Mouse (Mus musculus): ENCODE results near the gene Rgs17.
"Not testable (repeated sequence)": the region's sequence is repeated elsewhere in the genome, so short reads cannot be mapped to it uniquely, and the experiment has no call there.

Gene Rgs17

DNA sequence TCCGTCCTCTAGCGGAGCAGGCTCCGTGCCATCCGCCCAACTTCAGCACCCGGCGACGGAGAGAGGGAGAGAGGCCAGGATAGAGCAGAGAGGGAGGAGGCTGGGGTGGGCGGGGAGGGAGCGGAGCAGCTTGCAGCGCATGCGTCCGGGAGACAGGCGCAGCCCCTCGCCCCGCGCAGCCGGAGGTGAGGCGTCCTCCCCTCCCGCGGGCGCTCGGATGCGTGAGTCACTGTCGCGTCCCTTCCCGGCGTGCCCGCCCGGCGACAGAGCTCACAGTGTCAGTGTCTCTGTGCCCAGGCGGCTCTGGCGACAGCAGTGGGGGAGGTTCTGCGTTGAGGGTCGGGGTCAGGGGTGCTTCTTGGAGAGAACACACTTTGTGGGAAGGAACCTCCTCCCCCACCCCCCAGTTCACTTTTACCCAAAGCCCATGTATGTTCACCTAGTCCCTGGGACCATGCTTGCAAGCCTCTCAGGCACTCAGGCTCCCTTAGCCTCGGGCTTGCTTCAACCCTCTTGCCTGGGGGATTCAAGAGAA is at the start of gene Rgs17:
Gene Rgs17 (minus strand): TSS at position 107 of the 535 bp plus-strand sequence.
- peak; percentile 56 for DNase-seq (ENCODE audit: low read depth, low spot score)

GRCm38 (mm10) chr10:5967655-5968054 is 45.5 kb upstream of the Rgs17 start:
- no peak for DNase-seq (ENCODE audit: low read depth, low spot score)

DNA sequence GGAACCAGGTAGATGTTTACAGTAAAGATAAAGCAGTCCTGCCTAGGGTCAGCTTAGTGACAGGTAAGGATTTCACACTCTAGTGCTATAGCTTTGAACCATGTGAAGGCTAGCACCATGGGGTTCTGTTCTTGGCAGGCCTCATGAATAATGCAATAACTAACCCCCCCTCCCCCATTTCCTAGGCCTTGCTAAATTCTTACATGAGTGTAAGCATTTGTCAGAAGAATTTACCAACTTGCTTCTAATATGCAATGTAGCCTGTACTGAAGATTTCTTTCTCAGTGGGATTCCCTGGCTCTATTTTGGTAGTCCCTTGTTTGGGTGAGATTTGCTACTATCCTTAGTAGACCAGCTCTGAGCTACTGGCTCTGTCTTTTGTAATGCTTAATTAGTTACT is 31.6 kb upstream of the Rgs17 start:
- DNase-seq (ENCODE audit: low read depth, low spot score), result not testable (repeated sequence)

GRCm38 (mm10) chr10:5924261-5924660 is 2.1 kb upstream of the Rgs17 start:
- no peak for DNase-seq (ENCODE audit: low read depth, low spot score)

GRCm38 (mm10) chr10:5923096-5923495 is 896 bp upstream of the Rgs17 start:
- DNase-seq (ENCODE audit: low read depth, low spot score), result no peak

- no peak for DNase-seq (ENCODE audit: low read depth, low spot score)
These were observed 429 bp downstream of the Rgs17 start for GRCm38 (mm10) chr10:5921771-5922170.

DNA sequence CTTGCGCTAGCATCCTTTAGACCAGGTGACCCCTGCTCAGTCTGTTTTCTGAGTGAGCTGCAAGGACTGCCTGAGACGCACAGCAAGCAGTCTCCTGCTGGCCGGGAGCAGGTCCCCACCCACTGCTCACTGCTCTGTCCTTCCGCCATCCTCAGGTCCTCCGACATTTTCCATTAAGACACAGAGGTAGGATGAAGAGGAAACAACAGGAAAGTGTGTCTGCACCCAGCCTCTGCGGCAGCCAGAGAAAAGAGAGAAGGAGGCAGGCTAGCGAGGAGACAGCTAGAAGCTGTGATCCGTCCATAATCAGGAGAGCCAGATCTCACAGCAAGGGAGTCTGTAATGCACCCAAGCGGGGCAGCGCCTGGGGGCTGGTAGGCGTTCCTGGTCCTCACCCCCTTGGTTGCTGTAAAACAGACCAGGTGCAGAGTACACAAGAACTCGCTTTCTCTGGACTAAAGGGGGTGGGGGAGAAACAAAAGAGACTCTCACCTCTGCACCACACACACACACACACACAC is 1.1 kb downstream of the Rgs17 start:
- no peak for DNase-seq (ENCODE audit: low read depth, low spot score)

DNA sequence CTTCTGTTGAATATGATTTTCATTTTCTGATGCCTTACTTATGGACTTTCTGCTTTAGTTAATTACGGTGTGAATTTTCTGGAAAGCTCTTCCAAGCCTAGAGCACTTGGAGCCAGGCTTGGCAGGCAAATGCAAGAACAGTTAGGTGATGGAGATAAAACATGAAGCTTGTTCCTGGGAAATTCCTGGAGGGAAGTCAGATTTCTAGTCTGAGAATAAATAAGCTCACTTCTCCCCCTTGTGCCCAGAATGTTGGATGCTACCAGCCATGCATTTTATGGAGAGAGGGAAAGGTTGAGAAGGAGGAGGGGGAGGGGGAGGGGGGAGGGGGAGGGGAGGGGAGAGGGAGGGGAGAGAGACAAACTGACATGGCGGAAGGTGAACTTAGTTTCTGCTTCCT is 17.8 kb downstream of the Rgs17 start:
- DNase-seq (ENCODE audit: low read depth, low spot score), result no peak

- DNase-seq (ENCODE audit: low read depth, low spot score), result no peak
These were observed 20.4 kb downstream of the Rgs17 start for GRCm38 (mm10) chr10:5901777-5902176.

- no peak for DNase-seq (ENCODE audit: low read depth, low spot score)
These were observed 21.5 kb downstream of the Rgs17 start for GRCm38 (mm10) chr10:5900731-5901130.

DNA sequence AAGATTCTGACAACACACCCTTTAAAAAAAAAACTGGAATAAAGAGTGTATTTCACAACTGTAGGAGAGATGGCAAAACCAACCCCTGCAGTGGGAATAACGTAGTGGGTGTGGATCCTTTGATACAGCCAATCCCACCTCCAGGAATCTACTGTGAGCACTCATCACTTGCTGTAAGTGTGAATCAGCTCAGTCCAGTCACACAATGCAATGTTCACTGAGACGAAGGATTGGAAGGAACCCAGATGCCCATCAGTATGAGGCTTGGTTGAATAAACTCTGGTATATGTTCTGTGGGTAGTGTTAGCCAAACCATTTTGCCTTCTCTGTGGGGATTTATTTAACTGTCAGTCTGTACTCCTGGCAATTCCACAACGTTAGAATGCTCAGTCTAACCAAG is 45.1 kb downstream of the Rgs17 start:
- DNase-seq (ENCODE audit: low read depth, low spot score), result no peak

DNA sequence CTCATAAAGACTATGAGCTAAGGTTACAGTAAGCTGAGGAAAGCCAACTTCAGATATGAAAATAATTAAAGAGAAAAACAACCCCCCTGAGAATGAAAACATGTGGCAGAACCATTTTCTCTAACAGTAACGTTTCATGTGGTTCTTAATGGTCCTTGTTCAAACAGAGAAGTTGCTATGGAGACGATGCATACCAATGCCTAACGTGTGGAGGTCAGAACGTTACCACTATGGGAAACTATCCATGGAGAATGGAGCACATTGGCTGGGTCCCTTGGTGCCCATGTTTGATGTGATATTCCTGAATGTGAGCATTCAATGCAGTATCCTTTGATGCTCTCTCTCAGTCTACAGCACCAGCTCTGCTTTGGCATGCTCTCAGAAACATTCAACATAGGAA is 51.1 kb downstream of the Rgs17 start:
- DNase-seq (ENCODE audit: low read depth, low spot score), result no peak

DNA sequence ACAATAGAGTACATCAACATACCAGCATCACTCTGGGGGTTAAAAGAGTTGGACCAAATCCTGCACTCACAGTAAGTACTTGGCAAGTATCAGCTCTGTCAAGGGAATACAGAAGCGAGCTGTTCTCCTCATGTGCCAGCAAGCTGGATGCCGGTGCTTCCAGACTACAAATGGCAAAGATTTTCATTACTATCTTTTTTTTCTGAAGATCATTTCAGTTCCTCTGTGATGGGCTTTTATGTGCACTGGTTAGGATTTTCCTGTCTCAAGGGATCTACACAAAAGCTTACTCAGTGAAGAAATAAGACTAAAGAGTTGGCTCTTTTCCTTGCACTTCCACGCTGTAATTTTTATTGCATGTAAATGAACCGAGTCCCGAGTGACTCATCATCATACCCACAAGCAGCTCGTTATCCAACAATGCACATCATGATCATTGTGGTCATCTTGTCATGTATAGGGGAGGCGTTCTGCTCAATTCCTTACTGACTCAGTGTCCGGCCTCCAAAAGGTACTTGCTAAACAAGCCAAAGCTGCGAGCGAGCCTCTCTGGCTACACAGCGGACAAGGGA is 54.1 kb downstream of the Rgs17 start:
- no peak for DNase-seq (ENCODE audit: low read depth, low spot score)

- no peak for DNase-seq (ENCODE audit: low read depth, low spot score)
These were observed 56.2 kb downstream of the Rgs17 start for GRCm38 (mm10) chr10:5865996-5866395.

DNA sequence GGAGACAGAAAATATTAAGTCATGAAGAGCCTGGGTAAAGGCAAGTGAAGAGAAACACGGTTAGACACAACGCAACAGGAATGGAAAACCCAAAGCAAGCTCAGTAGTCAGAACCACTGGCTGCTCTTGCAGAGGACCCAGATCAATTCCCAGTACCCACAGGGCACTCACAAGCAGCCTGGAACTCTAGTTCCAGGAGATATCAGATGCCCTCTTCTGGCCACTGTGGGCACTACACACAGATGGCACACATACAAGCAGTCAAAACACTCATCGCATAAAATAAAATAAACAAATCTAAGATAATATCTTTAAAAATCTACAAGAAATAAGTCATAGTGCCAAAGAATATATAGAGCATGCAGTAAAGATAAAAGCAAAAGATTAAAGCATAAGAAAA is 59.5 kb downstream of the Rgs17 start:
- DNase-seq (ENCODE audit: low read depth, low spot score), result no peak

GRCm38 (mm10) chr10:5860849-5861248 is 61.4 kb downstream of the Rgs17 start:
- no peak for DNase-seq (ENCODE audit: low read depth, low spot score)

DNA sequence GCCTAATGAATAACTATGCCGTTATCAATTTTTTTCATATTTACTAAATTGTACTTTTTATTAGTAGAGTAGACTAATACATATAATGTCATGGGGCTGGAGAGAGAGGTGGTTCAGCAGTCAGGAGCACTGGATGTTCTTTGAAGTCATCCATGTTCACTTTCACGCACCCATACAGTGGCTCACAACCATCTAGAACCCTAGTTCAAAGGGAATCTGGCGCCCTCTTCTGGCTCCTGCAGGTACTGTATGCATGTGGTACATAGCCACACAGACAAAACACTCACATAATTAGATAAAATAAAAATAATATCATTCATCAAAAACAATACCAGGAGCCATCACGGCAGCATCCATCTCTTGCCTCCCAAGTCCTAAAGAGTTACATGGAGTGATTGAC is 62.5 kb downstream of the Rgs17 start:
- no peak for DNase-seq (ENCODE audit: low read depth, low spot score)

GRCm38 (mm10) chr10:5857996-5858549 is 64.1 kb downstream of the Rgs17 start:
- no peak for DNase-seq (ENCODE audit: low read depth, low spot score)

- DNase-seq (ENCODE audit: low read depth, low spot score), result no peak
These were observed 68.8 kb downstream of the Rgs17 start for GRCm38 (mm10) chr10:5853290-5853868.

DNA sequence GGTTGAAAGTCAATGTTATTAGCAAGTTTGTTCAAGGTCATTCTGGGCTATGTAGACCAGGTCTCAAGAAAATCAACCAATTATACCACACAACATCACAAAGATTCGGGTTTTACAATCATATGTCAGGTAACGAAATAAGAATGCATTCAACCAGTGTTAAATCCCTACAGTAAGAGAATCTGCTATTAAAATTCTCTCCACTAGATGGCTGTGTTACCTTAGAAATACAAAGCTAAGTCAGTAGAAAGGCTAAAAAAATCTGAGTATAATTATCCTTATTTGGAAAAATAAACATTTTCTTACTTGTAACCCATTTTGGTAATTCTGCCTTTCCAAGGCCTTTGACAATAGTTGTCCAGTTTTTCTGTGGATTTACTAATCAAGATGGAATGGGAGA is 75.3 kb downstream of the Rgs17 start:
- no peak for DNase-seq (ENCODE audit: low read depth, low spot score)

DNA sequence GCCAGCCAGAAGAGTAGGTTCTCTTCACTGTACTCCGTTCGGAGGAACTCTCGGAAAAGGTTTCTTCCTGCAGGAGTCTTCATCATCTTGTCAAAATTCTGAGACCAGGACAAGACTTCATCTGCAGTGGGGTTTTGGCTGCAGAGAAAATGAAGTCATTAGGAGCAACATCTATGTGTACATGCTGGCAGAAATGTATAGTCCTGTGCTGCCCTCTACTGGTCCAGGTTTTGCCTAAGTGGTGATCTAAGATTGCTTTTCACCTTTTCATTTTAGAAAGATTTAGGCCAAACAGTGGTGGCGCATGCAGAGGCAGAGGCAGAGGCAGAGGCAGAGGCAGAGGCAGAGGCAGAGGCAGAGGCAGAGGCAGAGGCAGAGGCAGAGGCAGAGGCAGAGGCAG is 80.8 kb downstream of the Rgs17 start:
- peak; percentile 40 for DNase-seq (ENCODE audit: low read depth, low spot score)

DNA sequence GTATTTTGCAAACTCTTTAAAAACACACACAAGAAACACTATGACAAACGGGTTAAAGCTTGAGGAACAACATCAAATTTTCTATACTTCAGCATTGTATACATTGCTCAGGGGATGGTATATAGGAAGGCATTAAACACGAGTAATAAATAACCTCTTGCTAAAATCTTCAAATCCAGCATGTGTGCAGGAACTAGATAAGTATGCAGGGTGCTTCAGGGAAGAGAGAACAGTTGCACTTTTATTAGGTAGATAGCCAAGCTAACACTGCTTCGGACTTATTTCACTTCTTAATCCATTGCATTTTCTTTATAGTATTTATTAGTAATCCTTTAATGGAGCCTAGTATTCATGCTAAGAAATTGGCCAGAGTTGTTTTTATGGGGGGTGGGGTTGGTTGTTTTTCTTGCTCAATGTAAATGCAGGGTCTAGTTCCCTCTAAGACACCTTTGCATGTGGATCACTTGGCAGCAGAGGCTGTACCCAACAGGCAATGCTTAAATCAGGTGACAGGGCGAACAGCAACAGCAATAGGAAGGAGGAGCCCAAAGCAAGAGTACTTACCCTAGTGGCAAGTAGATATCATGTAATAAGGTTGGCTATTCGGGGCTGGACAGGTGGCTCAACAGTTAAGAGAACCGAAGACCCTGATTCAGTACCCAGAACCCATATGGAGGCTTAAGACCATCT is 95.7 kb downstream of the Rgs17 start:
- DNase-seq (ENCODE audit: low read depth, low spot score), result no peak

Data from embryo, embryonic 11.5 days (tissue).